12 mouse cellular contexts compared by ENCODE assay signal in the genomic region with DNA sequence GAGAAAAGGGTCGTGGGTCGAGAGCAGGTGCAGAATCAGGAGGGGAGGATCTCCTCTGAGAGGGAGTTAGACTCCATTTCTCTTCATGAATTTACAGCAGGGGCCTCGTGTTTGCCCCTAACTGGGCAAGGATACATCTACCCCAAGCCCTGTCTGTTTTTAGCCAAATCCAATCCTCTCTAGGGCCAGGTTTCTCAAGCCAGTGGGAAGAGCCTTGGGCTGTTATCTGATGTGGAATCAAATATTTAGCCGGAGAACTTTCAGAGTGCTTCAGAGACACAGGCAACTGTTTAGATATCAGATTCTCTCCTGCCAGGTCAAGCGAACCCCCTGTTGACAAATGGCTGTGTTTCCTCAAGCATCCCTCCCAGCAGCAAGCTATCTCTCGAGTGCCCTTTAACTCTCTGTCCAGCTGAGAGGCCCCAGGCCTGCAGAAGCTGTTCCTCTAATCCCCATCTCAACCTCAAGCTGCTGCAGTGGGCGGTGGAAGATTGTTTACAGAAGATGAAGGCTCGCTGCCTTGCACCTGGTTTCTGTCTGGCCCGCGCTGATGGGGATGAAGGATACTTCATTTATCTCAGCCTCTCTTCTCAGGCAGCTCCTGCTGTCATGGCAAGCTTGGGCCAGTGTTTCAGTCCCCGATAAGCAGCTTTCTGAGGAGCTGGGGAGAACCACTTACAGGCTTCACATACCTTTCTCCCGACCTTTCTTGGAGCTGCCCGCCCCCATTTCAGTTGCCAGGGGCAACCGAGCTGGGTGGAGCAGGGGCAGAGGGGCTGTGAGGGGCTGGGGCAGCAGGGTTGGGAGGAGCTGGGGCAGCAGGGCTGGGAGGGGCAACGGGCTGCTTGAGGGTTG. TPM values are rescaled to one million over a fixed set of nuclear protein-coding genes. Genes with fewer than 3 reads are reported as not detected.
DNase-seq lines count a peak whose midpoint lies in the region; ATAC-seq and TF ChIP-seq lines count a peak whose summit lies in the region.
"Had no signal": no experiment of that assay in that cellular context is flagged by ENCODE, and none has a peak within 500 bp of the region (broad histone marks: within the 10 kb centered on the region; RNA-seq: fewer than 3 reads in every experiment).

No protein-coding gene starts in this region.

- peaks cover 21% of the 10 kb centered on the region for H3K4me1 ChIP-seq in forebrain, embryonic 10.5 days
- H3K4me1 ChIP-seq in forebrain, embryonic 16.5 days (replicated peaks; ENCODE audit: control insufficient read depth, insufficient read depth, low read length): no peaks in the 10 kb centered on the region
- peaks cover 5% of the 10 kb centered on the region; the same call in 1 of the 2 replicates for H3K4me1 ChIP-seq in liver, embryonic 12.5 days
- peaks cover 4% of the 10 kb centered on the region; the same call in 1 of the 2 replicates for H3K4me1 ChIP-seq in hindbrain, postnatal 0 days (ENCODE audit: insufficient read depth, low read length)
- peaks cover 11% of the 10 kb centered on the region for H3K4me1 ChIP-seq in neural tube, embryonic 12.5 days

- no peak for DNase-seq in forebrain, embryonic 10.5 days (ENCODE audit: extremely low spot score, low spot score)
- peak; percentile 35 for DNase-seq in liver
- no peak for DNase-seq in hindbrain, postnatal 0 days (ENCODE audit: low spot score)
- no peak for DNase-seq in cerebellum, adult 8-10 months
- DNase-seq in thymus, postnatal 36 days: no peak
- DNase-seq: adrenal gland, postnatal 36 days; cerebellum, adult 9-11 months; liver, embryonic 13.5 days had no signal

- peak overlapping the region; percentile 27 for H3K4me3 ChIP-seq in forebrain, embryonic 10.5 days
- H3K4me3 ChIP-seq in forebrain, embryonic 16.5 days (replicated peaks; ENCODE audit: low read length): no peak overlapping the region
- no peak overlapping the region for H3K4me3 ChIP-seq in liver, embryonic 12.5 days
- H3K4me3 ChIP-seq in hindbrain, postnatal 0 days (ENCODE audit: low read length): no peak overlapping the region
- no peak overlapping the region for H3K4me3 ChIP-seq in neural tube, embryonic 12.5 days
- H3K4me3 ChIP-seq: layer of hippocampus, adult 2 months; liver, embryonic 13.5 days had no signal

- TF ChIP-seq CTCF in hindbrain, postnatal 0 days (IDR thresholded peaks at IDR 0.05; ENCODE audit: low read depth): no peak

- no peak for ATAC-seq in forebrain, embryonic 16.5 days
- ATAC-seq in liver, embryonic 12.5 days: no peak
- ATAC-seq in hindbrain, postnatal 0 days: no peak
- ATAC-seq in neural tube, embryonic 12.5 days (ENCODE audit: low FRiP score, low read depth): no peak

- H3K4me2 ChIP-seq in forebrain, embryonic 16.5 days (ENCODE audit: low read length): no peak overlapping the region
- H3K4me2 ChIP-seq in liver, embryonic 12.5 days: no peak overlapping the region
- no peak overlapping the region for H3K4me2 ChIP-seq in hindbrain, postnatal 0 days (ENCODE audit: low read depth, low read length)
- peak overlapping the region; percentile 31 for H3K4me2 ChIP-seq in neural tube, embryonic 12.5 days (replicated peaks)
- H3K4me2 ChIP-seq: liver, embryonic 13.5 days had no signal

- H3K9ac ChIP-seq in forebrain, embryonic 16.5 days (replicated peaks; ENCODE audit: low read depth, low read length): no peak overlapping the region
- no peak overlapping the region for H3K9ac ChIP-seq in liver, embryonic 12.5 days
- H3K9ac ChIP-seq in hindbrain, postnatal 0 days (replicated peaks; ENCODE audit: low read length): no peak overlapping the region; the same call in 1 of the 2 replicates
- H3K9ac ChIP-seq in neural tube, embryonic 12.5 days: 0 out of 2 replicates have a peak overlapping the region, but pooled peaks have one; percentile 21
- H3K9ac ChIP-seq: liver, embryonic 13.5 days had no signal

- H3K36me3 ChIP-seq in forebrain, embryonic 10.5 days (replicated peaks): no peaks in the 10 kb centered on the region
- no peaks in the 10 kb centered on the region for H3K36me3 ChIP-seq in forebrain, embryonic 16.5 days (ENCODE audit: control insufficient read depth, insufficient read depth)
- no peaks in the 10 kb centered on the region for H3K36me3 ChIP-seq in liver, embryonic 12.5 days
- no peaks in the 10 kb centered on the region for H3K36me3 ChIP-seq in hindbrain, postnatal 0 days (ENCODE audit: insufficient read depth, low read length)
- no peaks in the 10 kb centered on the region for H3K36me3 ChIP-seq in neural tube, embryonic 12.5 days
- H3K36me3 ChIP-seq: liver, embryonic 13.5 days had no signal

- no peaks in the 10 kb centered on the region for H3K9me3 ChIP-seq in forebrain, embryonic 10.5 days
- no peaks in the 10 kb centered on the region for H3K9me3 ChIP-seq in forebrain, embryonic 16.5 days (ENCODE audit: control insufficient read depth, low read length)
- H3K9me3 ChIP-seq in liver, embryonic 12.5 days (replicated peaks): no peaks in the 10 kb centered on the region
- no peaks in the 10 kb centered on the region for H3K9me3 ChIP-seq in hindbrain, postnatal 0 days (ENCODE audit: low read length)
- no peaks in the 10 kb centered on the region for H3K9me3 ChIP-seq in neural tube, embryonic 12.5 days
- H3K9me3 ChIP-seq: liver, embryonic 13.5 days had no signal

- 11% methylated on average over 15 of the region's 15 CpGs for WGBS in forebrain, embryonic 10.5 days
- WGBS in forebrain, embryonic 16.5 days: 11% methylated on average over 15 of the region's 15 CpGs
- WGBS in liver, embryonic 12.5 days (ENCODE audit: insufficient replicate concordance): 29% methylated on average over 15 of the region's 15 CpGs
- WGBS in hindbrain, postnatal 0 days: 19% methylated on average over 15 of the region's 15 CpGs
- 11% methylated on average over 15 of the region's 15 CpGs for WGBS in neural tube, embryonic 12.5 days

- H3K27me3 ChIP-seq in forebrain, embryonic 10.5 days (ENCODE audit: poor library complexity, severe bottlenecking): peaks cover 55% of the 10 kb centered on the region
- H3K27me3 ChIP-seq in forebrain, embryonic 16.5 days (replicated peaks; ENCODE audit: control insufficient read depth, insufficient read depth, low read length): no peaks in the 10 kb centered on the region; the same call in 1 of the 2 replicates
- peaks cover 38% of the 10 kb centered on the region for H3K27me3 ChIP-seq in liver, embryonic 12.5 days (replicated peaks)
- H3K27me3 ChIP-seq in hindbrain, postnatal 0 days (ENCODE audit: insufficient read depth, low read length): no peaks in the 10 kb centered on the region
- H3K27me3 ChIP-seq in neural tube, embryonic 12.5 days (replicated peaks): no peaks in the 10 kb centered on the region

- H3K27ac ChIP-seq in forebrain, embryonic 10.5 days: peak overlapping the region; percentile 30; the same call in 1 of the 2 replicates
- no peak overlapping the region for H3K27ac ChIP-seq in forebrain, embryonic 16.5 days (ENCODE audit: low read length)
- H3K27ac ChIP-seq in liver, embryonic 12.5 days: no peak overlapping the region
- H3K27ac ChIP-seq in hindbrain, postnatal 0 days: 0 out of 2 replicates have a peak overlapping the region, but pooled peaks have one; percentile 28
- H3K27ac ChIP-seq in neural tube, embryonic 12.5 days: no peak overlapping the region
- H3K27ac ChIP-seq: layer of hippocampus, adult 2 months; liver, embryonic 13.5 days had no signal

RNA-seq across cellular contexts. Expression of a gene that starts 31.4 kb away (rescaled TPM):
- 0.07 TPM in 1 of 2 replicates, not detected in the other for polyA plus RNA-seq in forebrain, embryonic 10.5 days (2016; fragmentation: Nextera tagmentation; extraction: Ambion mirVana)
- polyA plus RNA-seq in forebrain, embryonic 16.5 days (2015; fragmentation: Nextera tagmentation; extraction: Ambion mirVana): not detected in 2 replicates
- 0.14 and 0.22 TPM in 2 replicates for polyA plus RNA-seq in liver, embryonic 12.5 days (2016; fragmentation: Nextera tagmentation; extraction: Ambion mirVana)
- total RNA-seq in hindbrain, postnatal 0 days (2014; rRNA removed): 0.21 TPM in 1 of 2 replicates, not detected in the other
- polyA plus RNA-seq in hindbrain, postnatal 0 days (2015; fragmentation: Nextera tagmentation; extraction: Ambion mirVana): 0.08 and 0.24 TPM in 2 replicates
- polyA plus RNA-seq in neural tube, embryonic 12.5 days (2016; fragmentation: Nextera tagmentation; extraction: Ambion mirVana): 8.1 and 8.8 TPM in 2 replicates
- total RNA-seq: adrenal gland, postnatal 36 days; layer of hippocampus, adult 2 months had no signal

RNA-seq across cellular contexts. Expression of a gene that starts 46.7 kb away (rescaled TPM):
- polyA plus RNA-seq in forebrain, embryonic 10.5 days (2016; fragmentation: Nextera tagmentation; extraction: Ambion mirVana): not detected in 2 replicates
- not detected in 2 replicates for polyA plus RNA-seq in forebrain, embryonic 16.5 days (2015; fragmentation: Nextera tagmentation; extraction: Ambion mirVana)
- 4.4 and 4.6 TPM in 2 replicates for polyA plus RNA-seq in liver, embryonic 12.5 days (2016; fragmentation: Nextera tagmentation; extraction: Ambion mirVana)
- total RNA-seq in hindbrain, postnatal 0 days (2014; rRNA removed): 35.4 and 36.4 TPM in 2 replicates
- polyA plus RNA-seq in hindbrain, postnatal 0 days (2015; fragmentation: Nextera tagmentation; extraction: Ambion mirVana): 11.6 and 13.1 TPM in 2 replicates
- polyA plus RNA-seq in neural tube, embryonic 12.5 days (2016; fragmentation: Nextera tagmentation; extraction: Ambion mirVana): 109 and 119 TPM in 2 replicates
- total RNA-seq: layer of hippocampus, adult 2 months had no signal

Comparison
In these comparisons a context has a peak if more than half of its experiments do, and no peak if none do; other contexts are left out.
1. H3K27ac ChIP-seq: peak in forebrain, embryonic 10.5 days (single experiment) and hindbrain, postnatal 0 days (single experiment); none in forebrain, embryonic 16.5 days (single experiment), liver, embryonic 12.5 days (single experiment) and neural tube, embryonic 12.5 days (single experiment).